Mouse (Mus musculus) heart, adult 18-20 months (tissue): ENCODE results near the gene Btnl10. TPM values are rescaled to one million over a fixed set of nuclear protein-coding genes. Genes with fewer than 3 reads are reported as not detected.
A peak's percentile ranks its signal among the peaks of the same experiment; 100 is the strongest.
"Not testable (repeated sequence)": the region's sequence is repeated elsewhere in the genome, so short reads cannot be mapped to it uniquely, and the experiment has no call there.

Experiments
- DNase-seq, 2 experiments: peaks; one replicate each; pipeline ENCODE4 v3.0.0; 2021 to 2022; ENCODE audit warnings: mixed read lengths in 1 of 2
- total RNA-seq, 2 experiments: library from RNA; stranded (reverse); gene quantifications; 2 replicates each; pipeline ENCODE4 v1.2.3; 2021

Btnl10 gene
- total RNA-seq, 2 experiments from 2014 or later: not detected

DNA sequence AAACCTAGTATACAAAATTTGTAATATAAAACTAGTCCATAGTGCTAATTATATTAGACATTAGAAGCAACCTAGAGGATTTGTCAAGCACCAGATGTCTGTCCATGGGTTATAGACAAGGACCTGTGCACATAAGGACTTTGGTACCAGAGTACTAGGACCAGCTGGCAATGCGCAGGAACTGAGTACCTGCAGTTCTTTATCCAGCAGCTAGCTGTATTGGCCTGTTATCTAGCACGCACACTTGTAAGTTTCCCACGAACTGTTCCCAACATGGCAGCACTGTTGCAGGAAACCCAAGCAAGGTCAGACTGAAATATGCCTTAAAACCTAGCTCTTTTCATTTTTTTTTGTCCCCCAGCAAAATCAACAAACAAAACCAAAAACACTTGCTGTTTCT is 12.5 kb downstream of the Btnl10 start:
- no peak for DNase-seq

GRCm38 (mm10) chr11:58931576-58931975 is 13.9 kb downstream of the Btnl10 start:
- no peak for DNase-seq

DNA sequence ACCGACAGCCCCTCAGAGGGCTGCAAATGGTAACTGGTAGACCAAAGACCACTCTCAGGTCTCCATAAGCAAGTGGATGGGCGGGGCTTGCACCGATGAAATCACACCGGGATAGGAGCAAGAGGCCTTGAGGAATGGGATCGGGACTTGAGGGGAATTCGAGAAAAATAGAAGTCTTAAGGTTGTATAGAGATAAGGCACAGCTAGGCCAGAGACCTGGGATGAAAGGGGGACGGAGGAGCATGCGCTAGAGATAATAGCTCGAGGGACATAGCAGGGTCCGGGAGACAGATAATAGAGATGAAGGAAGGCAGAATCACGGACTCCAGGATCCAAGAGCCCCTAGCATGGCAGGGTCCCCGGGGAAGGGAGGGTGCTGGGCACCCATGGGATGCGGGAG is 20.2 kb downstream of the Btnl10 start:
- DNase-seq: no peak

DNA sequence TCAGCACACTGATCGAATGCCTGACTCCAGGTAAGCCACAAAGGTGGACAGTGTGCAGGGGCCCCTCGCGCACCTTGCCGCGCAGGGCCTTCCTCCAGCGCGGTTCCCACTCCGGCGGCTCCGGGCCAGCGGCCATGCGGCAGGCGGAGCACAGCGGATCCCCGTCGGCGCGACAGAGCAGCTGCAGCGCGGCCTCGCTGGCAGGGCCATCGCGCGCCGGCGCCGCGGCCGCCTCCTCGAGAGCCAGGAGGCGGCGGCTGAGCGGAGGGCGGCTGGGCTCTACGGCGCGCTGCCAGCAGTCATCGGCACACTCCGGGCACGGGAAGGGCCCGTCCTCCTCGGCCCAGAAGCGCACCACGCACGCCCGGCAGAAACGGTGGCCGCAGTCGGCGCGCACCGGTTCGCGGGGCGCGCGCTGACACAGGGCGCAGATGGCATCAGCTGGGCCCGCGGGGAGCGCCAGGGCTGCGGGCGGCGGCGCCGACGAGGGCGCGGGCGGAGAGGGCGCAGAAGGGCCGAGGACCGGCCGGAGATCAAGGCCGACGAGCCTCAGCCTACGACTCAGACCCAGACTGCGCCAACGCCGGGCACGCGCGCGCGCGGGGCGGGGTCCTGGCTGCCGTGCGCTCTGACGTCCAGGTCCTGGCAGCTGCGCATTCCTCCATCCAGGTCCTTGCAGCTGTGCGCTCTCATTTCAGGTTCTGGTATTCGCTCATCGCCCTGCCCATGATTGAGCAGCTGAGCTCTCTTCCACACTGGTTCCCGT is 20.8 kb downstream of the Btnl10 start, which contains the start of gene Rnf187:
Gene Rnf187 (minus strand): TSS at position 595 of the 766 bp plus-strand sequence.
- DNase-seq: peak; percentile 94

DNA sequence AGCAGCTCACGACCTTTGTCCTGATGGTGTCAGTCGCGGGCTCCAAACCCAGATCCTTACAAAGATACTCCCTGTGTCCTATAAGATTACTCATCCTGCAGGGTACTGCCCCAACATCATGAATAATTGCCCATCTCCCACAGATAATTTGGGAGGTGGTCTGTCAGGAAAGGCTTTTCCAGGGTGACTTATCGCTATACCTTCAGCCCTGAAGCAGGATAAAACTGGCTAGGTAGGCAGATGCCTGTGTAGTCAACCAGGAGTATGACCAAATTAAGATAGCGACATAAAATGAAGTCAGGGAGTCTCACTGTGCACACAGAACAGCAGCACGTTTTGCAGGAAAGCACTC is 21.4 kb downstream of the Btnl10 start:
- DNase-seq: no peak

DNA sequence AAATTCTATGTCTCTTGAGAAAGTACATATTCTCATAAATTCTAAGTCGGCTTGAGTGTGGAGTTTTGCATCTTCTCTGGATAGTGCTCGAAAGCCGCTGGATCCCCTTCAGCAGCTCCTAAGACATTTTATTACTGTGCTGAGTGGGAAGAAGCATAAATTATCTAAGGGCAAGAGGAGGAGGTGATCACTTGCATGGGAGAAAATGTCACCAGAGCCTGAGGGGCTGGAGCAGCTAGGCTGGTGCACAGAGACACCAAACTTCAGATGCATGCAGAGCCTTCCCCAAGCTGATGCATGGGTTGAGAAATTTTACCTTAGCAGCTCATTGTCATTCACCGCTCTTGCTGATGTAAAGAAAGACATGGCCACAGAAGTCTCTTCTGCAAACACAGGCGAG is 26.4 kb downstream of the Btnl10 start:
- no peak for DNase-seq

DNA sequence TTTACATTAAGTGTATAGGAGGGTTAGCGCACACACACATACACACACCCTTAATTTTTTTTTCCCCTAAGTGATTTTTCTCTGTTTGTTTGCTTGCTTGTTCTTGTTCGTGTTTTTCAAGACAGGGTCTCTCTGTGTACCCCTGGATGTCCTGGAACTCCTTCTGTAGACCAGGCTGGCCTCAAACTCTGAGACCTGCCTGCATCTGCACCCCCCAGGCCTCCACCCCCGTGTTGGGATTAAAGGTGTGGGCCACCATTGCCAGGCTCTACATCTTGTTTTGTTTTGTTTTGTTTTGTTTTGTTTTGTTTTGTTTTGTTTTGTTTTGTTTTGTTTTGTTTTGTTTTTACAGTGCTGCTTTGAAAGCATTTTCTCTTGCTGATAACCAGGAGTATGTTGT is 29.6 kb downstream of the Btnl10 start:
- DNase-seq: no peak

GRCm38 (mm10) chr11:58947798-58948528 is 30.3 kb downstream of the Btnl10 start:
- no peak for DNase-seq

DNA sequence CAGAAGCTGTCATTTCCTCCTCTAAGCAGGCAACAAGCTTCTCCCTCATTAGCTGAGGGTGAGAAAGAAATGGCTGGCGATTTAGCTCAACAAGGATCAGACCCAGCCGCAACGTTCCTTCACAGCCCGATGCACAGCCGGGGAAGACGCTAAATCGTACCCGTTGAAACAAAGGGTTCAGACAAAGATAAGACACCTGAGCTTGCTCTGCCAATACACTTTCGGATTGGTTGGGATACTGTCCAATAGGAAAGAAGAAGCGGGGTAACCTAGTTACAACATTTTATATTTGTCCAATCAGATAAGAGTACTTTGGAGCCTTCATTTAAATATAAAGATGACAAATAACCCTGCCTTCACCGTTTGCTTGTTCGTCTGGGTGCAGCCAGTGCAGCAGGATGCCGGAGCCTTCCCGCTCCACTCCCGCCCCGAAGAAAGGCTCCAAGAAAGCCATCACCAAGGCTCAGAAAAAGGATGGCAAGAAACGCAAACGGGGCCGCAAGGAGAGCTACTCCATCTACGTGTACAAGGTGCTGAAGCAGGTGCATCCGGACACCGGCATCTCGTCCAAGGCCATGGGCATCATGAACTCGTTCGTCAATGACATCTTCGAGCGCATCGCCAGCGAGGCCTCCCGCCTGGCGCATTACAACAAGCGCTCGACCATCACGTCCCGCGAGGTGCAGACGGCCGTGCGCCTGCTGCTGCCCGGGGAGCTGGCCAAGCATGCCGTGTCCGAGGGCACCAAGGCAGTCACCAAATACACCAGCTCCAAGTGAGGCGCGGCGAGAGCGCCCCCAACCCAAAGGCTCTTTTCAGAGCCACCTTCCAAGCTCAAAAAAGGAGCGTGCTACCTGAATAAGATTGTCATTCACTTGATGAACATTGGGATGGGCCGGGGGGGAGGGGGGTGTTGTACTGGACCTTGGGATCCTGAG is 31.1 kb downstream of the Btnl10 start, which contains the start of gene Hist3h2ba:
Gene Hist3h2ba (plus strand): TSS at position 379 of the 938 bp plus-strand sequence.
- peak; percentile 66 to 72 for DNase-seq

- no peak for DNase-seq
Observed at GRCm38 (mm10) chr11:58949480-58950431, 32.0 kb downstream of the Btnl10 start.

- no peak for DNase-seq
Observed at GRCm38 (mm10) chr11:58951210-58951609, 33.5 kb downstream of the Btnl10 start.

- no peak for DNase-seq
Observed at GRCm38 (mm10) chr11:58953351-58954169, 35.9 kb downstream of the Btnl10 start.

GRCm38 (mm10) chr11:58954170-58954419 is 36.4 kb downstream of the Btnl10 start:
- not testable (repeated sequence) for DNase-seq

GRCm38 (mm10) chr11:58954420-58955142 is 36.9 kb downstream of the Btnl10 start, which contains the start of the genes Hist3h2a and Trim17:
Gene Hist3h2a (plus strand): TSS chr11:58954685.
Gene Trim17 (plus strand): TSS chr11:58954685.
- DNase-seq: peak; percentile 92 to 96

DNA sequence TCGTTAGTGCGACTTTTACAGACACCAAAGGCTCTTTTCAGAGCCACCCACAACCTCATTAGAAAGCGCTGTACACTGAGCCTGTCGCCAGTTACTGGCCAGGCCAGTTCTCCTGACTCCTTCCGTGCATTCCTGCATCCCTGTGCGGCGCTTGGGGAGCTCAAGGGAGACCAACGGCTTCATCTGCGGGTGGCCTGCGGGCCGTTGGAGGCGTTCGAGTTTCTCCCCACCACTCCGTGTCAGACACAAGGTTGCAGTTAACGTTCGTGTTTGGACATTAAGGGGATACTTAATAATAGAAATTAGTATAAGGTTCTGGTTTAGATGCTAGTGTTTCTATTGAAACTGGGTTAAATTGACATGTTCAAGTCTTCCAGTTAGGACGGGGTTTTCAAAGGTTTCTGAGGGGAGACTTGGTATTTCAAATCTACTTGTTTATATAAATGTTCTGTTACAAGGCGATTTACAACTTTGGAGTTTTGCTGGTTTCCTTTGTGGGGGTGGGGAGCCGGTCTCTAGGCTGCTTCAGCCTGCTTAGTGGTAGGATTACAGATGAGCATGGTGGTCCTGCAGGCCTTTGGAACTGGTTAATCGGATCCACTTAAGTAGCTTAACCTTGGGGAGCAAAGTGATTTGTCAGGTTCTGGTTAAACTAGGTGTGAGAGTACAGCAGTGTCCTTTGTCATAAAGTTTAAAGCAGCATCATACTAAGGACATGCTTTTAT is 37.6 kb downstream of the Btnl10 start:
- no peak for DNase-seq

- no peak for DNase-seq
Observed at GRCm38 (mm10) chr11:58955868-58956257, 38.2 kb downstream of the Btnl10 start.

- no peak for DNase-seq
Observed at GRCm38 (mm10) chr11:58957226-58957914, 39.7 kb downstream of the Btnl10 start.

- DNase-seq: no peak
Observed at GRCm38 (mm10) chr11:58958536-58958935, 40.8 kb downstream of the Btnl10 start.
